Mouse (Mus musculus) hindbrain, embryonic 13.5 days (tissue): ENCODE measurements at regions not wholly inside any gene's neighbourhood (a gene's known extent, or its start where the extent isn't known, plus 50 kb on each side); places are given as distances from the start of the nearest gene placed in this dataset.

ENCODE experiments used
- ATAC-seq: fragments of 200-750 bp; cut with Nextera tagmentation; 2 replicates; pipeline ENCODE4 v1.8.0; 2017; ENCODE audit warnings: moderate TSS enrichment; ENCODE audit not compliant: low FRiP score
- H3K27ac ChIP-seq: fragments of 300-500 bp; sonication (generic); 2 replicates; pipeline ENCODE4 v1.5.1; 2015; ENCODE audit warnings: inconsistent platforms, mild to moderate bottlenecking, moderate library complexity
- H3K27me3 ChIP-seq: fragments of 300-500 bp; sonication (generic); 2 replicates; pipeline ENCODE4 v1.6.1; 2015; ENCODE audit warnings: mild to moderate bottlenecking, inconsistent platforms
- H3K36me3 ChIP-seq: fragments of 300-500 bp; sonication (generic); 2 replicates; pipeline ENCODE4 v1.6.1; 2015; ENCODE audit warnings: mild to moderate bottlenecking, inconsistent platforms
- H3K4me1 ChIP-seq: fragments of 300-500 bp; sonication (generic); replicated peaks from 2 replicates; pipeline ENCODE4 v1.6.1; 2015; ENCODE audit warnings: inconsistent platforms
- H3K4me2 ChIP-seq: fragments of 300-500 bp; sonication (generic); 2 replicates; pipeline ENCODE4 v1.6.1; 2015; ENCODE audit warnings: inconsistent platforms, mild to moderate bottlenecking, moderate library complexity
- H3K4me3 ChIP-seq: fragments of 300-500 bp; sonication (generic); 2 replicates; pipeline ENCODE4 v1.5.1; 2015; ENCODE audit warnings: mild to moderate bottlenecking, inconsistent platforms
- H3K9ac ChIP-seq: fragments of 300-500 bp; sonication (generic); 2 replicates; pipeline ENCODE4 v1.6.1; 2015; ENCODE audit warnings: mild to moderate bottlenecking, inconsistent platforms
- H3K9me3 ChIP-seq: fragments of 300-500 bp; sonication (generic); 2 replicates; pipeline ENCODE4 v1.6.1; 2016; ENCODE audit warnings: inconsistent platforms
- WGBS: fragments of 180-500 bp; shearing (Covaris S2); methylation state at CpG from one replicate; pipeline ENCODE4 v1.1.7; 2015; 5-methylcytosine and 5-hydroxymethylcytosine counted together

- Histone ChIP-seq H3K9me3 (0 out of 2 replicates have a peak, but pooled peaks cover 3% of the 10 kb centered on the region), H3K36me3 (no peaks in the 10 kb centered on the region), H3K27me3 (no peaks in the 10 kb centered on the region), H3K27ac (no peak overlapping the region), H3K4me2 (no peak overlapping the region), H3K4me3 (no peak overlapping the region), H3K9ac (no peak overlapping the region), H3K4me1 (no peaks in the 10 kb centered on the region)
- ATAC-seq, result no peak
- WGBS, result 87% methylated on average over 9 of the region's 9 CpGs
These were observed 52.2 kb upstream of the Tmem108 start for GRCm38 (mm10) chr9:103813791-103814190.

DNA sequence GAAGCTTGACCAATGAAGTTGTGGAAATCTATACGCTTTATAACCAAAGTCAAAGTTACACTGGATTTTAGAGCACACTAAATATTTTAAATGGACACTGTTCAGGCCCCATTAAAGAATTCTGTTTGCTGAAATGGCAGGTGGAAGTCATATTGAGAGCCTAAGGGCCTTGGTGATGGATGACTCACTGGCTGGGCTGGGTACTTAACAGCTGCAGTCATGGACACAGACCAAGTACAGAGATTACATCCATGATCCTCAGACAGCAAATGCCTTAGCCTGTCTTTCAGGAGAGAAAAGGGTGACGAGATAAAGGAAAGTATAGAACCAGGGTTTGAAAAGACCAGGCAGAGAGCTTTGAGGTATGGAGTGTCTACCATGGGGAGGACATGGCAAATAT, 57.4 kb upstream of the Tmem108 start:
- no peaks in the 10 kb centered on the region for H3K4me1 ChIP-seq
- no peak overlapping the region for H3K9ac ChIP-seq
- H3K4me2 ChIP-seq, result no peak overlapping the region
- no peaks in the 10 kb centered on the region for H3K27me3 ChIP-seq
- 82% methylated on average over 2 of the region's 2 CpGs for WGBS
- no peaks in the 10 kb centered on the region for H3K9me3 ChIP-seq
- no peak overlapping the region for H3K27ac ChIP-seq
- no peak for ATAC-seq
- no peaks in the 10 kb centered on the region for H3K36me3 ChIP-seq
- H3K4me3 ChIP-seq, result no peak overlapping the region

DNA sequence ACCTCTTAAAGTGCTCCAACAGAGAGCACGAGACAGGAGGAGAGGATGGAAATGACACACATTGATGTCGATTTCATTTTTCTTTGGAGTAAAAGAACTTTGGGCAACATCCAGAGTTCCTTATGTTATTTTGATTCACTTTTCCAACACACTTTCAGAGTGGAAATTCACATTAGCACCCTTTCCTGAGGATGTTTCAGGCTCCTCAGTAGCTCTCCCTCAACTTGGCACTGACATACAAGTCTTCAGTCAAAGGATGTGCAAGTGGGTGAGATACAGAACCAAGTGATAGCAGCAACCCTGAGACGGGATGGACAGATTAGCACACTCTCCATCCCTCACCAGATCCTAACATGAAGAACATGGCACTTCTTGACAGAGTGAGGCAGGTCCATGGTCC, 60.0 kb upstream of the Tmem108 start:
- H3K36me3 ChIP-seq, result no peaks in the 10 kb centered on the region
- H3K27me3 ChIP-seq, result no peaks in the 10 kb centered on the region
- no peak overlapping the region for H3K4me2 ChIP-seq
- no peak overlapping the region for H3K27ac ChIP-seq
- no peak overlapping the region for H3K4me3 ChIP-seq
- no peak for ATAC-seq
- 90% methylated on average over 3 of the region's 3 CpGs for WGBS
- no peak overlapping the region for H3K9ac ChIP-seq
- no peaks in the 10 kb centered on the region for H3K9me3 ChIP-seq
- H3K4me1 ChIP-seq, result no peaks in the 10 kb centered on the region

- Histone ChIP-seq H3K4me3 (no peak overlapping the region), H3K9me3 (no peaks in the 10 kb centered on the region), H3K9ac (no peak overlapping the region), H3K27me3 (no peaks in the 10 kb centered on the region), H3K4me1 (no peaks in the 10 kb centered on the region), H3K4me2 (no peak overlapping the region), H3K27ac (no peak overlapping the region), H3K36me3 (no peaks in the 10 kb centered on the region)
- 45% methylated on average over 3 of the region's 3 CpGs for WGBS
- no peak for ATAC-seq
These were observed 61.9 kb upstream of the Tmem108 start for GRCm38 (mm10) chr9:103823491-103823890.

- no peaks in the 10 kb centered on the region for H3K27me3 ChIP-seq
- H3K4me1 ChIP-seq, result no peaks in the 10 kb centered on the region
- no peak overlapping the region for H3K27ac ChIP-seq
- H3K4me2 ChIP-seq, result no peak overlapping the region
- WGBS, result 89% methylated on average over 3 of the region's 3 CpGs
- no peaks in the 10 kb centered on the region for H3K36me3 ChIP-seq
- ATAC-seq, result no peak
- H3K4me3 ChIP-seq, result no peak overlapping the region
- H3K9me3 ChIP-seq, result no peaks in the 10 kb centered on the region
- no peak overlapping the region for H3K9ac ChIP-seq
These were observed 79.6 kb upstream of the Tmem108 start for GRCm38 (mm10) chr9:103841199-103841598.

GRCm38 (mm10) chr9:103843836-103844235, 82.2 kb upstream of the Tmem108 start:
- H3K27me3 ChIP-seq, result no peaks in the 10 kb centered on the region

GRCm38 (mm10) chr9:103845916-103846457, 84.3 kb upstream of the Tmem108 start:
- H3K9me3 ChIP-seq, result no peaks in the 10 kb centered on the region
- no peak overlapping the region for H3K4me2 ChIP-seq
- H3K27me3 ChIP-seq, result no peaks in the 10 kb centered on the region
- H3K36me3 ChIP-seq, result no peaks in the 10 kb centered on the region
- WGBS, result 80% methylated on average over 6 of the region's 6 CpGs
- no peak overlapping the region for H3K27ac ChIP-seq
- H3K9ac ChIP-seq, result no peak overlapping the region
- H3K4me3 ChIP-seq, result no peak overlapping the region
- no peak for ATAC-seq
- H3K4me1 ChIP-seq, result no peaks in the 10 kb centered on the region

More at GRCm38 (mm10) chr9:103843836-103844235, 82.2 kb upstream of the Tmem108 start:
- H3K9ac ChIP-seq, result no peak overlapping the region
- no peaks in the 10 kb centered on the region for H3K4me1 ChIP-seq
- no peaks in the 10 kb centered on the region for H3K9me3 ChIP-seq
- no peak overlapping the region for H3K4me2 ChIP-seq
- H3K27ac ChIP-seq, result no peak overlapping the region
- no peak overlapping the region for H3K4me3 ChIP-seq
- H3K36me3 ChIP-seq, result no peaks in the 10 kb centered on the region
- ATAC-seq, result no peak
- 85% methylated on average over 8 of the region's 8 CpGs for WGBS

DNA sequence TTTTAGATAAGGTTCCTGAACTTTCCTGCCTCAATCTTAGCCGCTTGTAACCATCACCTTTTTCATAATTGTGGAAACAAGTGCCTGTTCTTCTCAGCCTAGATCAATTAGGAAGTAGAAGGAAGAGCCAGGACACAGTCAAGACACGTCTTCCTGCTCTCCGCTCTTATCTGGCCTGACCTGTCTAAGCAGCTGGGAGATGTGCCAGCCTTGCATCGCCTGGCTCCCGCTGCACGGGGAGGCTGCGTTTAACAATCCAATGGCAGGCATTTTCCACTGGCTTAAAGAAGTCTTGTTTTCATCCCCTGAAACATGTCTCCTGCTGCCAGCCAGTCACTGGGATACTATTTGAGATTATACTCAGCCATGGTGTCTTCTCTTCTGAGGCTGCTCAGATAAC, 86.3 kb upstream of the Tmem108 start:
- 84% methylated on average over 7 of the region's 7 CpGs for WGBS
- no peak for ATAC-seq
- Histone ChIP-seq H3K4me2 (no peak overlapping the region), H3K36me3 (no peaks in the 10 kb centered on the region), H3K4me1 (no peaks in the 10 kb centered on the region), H3K9me3 (no peaks in the 10 kb centered on the region), H3K9ac (no peak overlapping the region), H3K27ac (no peak overlapping the region), H3K27me3 (no peaks in the 10 kb centered on the region), H3K4me3 (no peak overlapping the region)

GRCm38 (mm10) chr9:103849079-103849478, 87.4 kb upstream of the Tmem108 start:
- Histone ChIP-seq H3K36me3 (no peaks in the 10 kb centered on the region), H3K27ac (no peak overlapping the region), H3K4me1 (no peaks in the 10 kb centered on the region), H3K9me3 (no peaks in the 10 kb centered on the region), H3K27me3 (no peaks in the 10 kb centered on the region), H3K4me3 (no peak overlapping the region), H3K4me2 (no peak overlapping the region), H3K9ac (no peak overlapping the region)
- no peak for ATAC-seq
- 86% methylated on average over 3 of the region's 3 CpGs for WGBS

- 67% methylated on average over 2 of the region's 2 CpGs for WGBS
- Histone ChIP-seq H3K36me3 (no peaks in the 10 kb centered on the region), H3K9me3 (no peaks in the 10 kb centered on the region), H3K9ac (no peak overlapping the region), H3K27me3 (no peaks in the 10 kb centered on the region), H3K4me2 (no peak overlapping the region), H3K27ac (no peak overlapping the region), H3K4me1 (no peaks in the 10 kb centered on the region), H3K4me3 (no peak overlapping the region)
- ATAC-seq, result no peak
These were observed 91.1 kb upstream of the Tmem108 start for GRCm38 (mm10) chr9:103852691-103853090.

DNA sequence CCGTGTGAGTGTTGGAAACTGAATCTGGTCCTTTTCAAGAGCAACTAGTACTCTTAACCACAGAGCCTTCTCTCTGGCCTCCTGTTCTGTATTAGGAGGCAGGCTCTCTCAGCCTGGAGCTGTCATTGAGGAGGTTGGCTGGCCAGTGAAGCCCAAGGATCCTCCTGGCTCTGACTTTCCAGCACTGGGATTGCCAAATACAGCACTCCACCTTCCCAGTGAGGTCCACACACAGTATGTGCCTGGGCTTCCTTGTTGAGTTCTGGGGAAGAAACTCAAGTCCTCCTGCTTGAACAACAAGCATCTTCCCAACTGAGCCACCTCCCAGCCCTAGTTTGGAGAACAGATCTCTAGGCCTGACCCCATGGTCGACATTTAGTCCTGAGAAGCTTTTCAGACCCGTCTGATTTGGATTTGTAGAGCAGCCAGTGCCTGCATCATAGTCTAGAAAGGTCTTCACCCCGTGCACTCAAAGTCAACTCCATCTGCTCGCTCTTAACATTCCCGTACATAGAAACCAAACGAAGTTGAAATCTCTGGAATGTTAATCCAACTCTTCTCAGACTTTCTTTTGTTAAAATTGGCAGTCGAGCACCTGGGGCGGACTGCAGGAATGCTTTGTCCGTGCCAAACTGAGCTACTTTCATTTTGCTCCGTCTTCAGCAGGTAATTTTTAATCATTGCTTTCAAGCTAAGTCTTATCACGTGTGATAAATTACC, 99.2 kb upstream of the Tmem108 start:
- H3K4me3 ChIP-seq, result no peak overlapping the region
- ATAC-seq, result no peak
- H3K9me3 ChIP-seq, result no peaks in the 10 kb centered on the region
- no peak overlapping the region for H3K9ac ChIP-seq
- no peak overlapping the region for H3K4me2 ChIP-seq
- no peaks in the 10 kb centered on the region for H3K27me3 ChIP-seq
- 75% methylated on average over 12 of the region's 12 CpGs for WGBS
- H3K27ac ChIP-seq, result no peak overlapping the region
- H3K4me1 ChIP-seq, result no peaks in the 10 kb centered on the region
- no peaks in the 10 kb centered on the region for H3K36me3 ChIP-seq

DNA sequence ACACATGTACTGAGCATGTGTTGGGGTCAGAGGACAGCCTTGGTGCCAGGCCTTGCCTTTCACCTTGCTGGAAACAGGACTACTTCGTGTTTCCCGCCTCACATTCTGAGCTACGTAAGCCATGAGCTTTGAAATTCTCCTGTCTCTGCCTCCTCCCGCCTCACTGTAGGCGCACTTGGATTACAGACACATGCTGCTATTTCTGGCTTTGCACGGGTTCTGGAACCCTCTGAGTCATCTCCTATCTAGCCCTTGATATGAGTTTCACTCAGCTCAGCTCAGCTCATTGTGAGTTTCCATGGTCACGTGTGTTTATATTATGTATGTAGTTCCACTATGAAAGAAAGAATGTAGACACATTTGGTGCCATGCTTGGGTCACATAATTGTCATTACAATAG, 100.9 kb upstream of the Tmem108 start:
- WGBS, result 93% methylated on average over 7 of the region's 7 CpGs
- Histone ChIP-seq H3K27me3 (no peaks in the 10 kb centered on the region), H3K4me2 (no peak overlapping the region), H3K9ac (no peak overlapping the region), H3K4me1 (no peaks in the 10 kb centered on the region), H3K4me3 (no peak overlapping the region), H3K36me3 (no peaks in the 10 kb centered on the region), H3K9me3 (no peaks in the 10 kb centered on the region), H3K27ac (no peak overlapping the region)
- ATAC-seq, result no peak
